Mouse (Mus musculus) CD8-positive naive resting alpha-beta T cell, adult 2 months (primary cell): ENCODE measurements around the gene Foxf1.

ENCODE experiments used
- DNase-seq, 2 experiments: peaks; one replicate each; pipeline ENCODE4 v3.0.0; 2022; ENCODE audit warnings: low read depth in 2 of 2, low spot score in 2 of 2

The Foxf1 gene

DNA sequence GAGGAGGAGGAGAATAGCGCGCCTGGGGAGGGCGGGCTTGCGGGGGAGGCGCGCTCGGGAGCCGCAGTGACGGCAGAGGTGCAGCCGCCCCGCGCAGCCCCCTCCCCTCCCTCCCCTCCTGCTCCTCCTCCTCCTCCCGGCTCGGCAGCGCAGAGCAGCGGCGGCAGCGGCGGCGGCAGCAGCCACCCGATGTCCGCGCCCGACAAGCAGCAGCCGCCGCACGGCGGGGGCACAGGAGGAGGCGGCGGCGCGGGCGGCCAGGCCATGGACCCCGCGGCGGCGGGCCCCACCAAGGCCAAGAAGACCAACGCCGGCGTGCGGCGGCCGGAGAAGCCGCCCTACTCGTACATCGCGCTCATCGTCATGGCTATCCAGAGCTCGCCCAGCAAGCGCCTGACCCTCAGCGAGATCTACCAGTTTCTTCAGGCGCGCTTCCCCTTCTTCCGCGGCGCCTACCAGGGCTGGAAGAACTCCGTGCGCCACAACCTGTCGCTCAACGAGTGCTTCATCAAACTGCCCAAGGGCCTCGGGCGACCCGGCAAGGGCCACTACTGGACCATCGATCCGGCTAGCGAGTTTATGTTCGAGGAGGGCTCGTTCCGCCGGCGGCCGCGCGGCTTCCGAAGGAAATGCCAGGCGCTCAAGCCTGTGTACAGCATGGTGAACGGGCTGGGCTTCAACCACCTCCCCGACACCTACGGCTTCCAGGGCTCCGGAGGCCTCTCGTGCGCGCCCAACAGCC, at the start of gene Foxf1:
Gene Foxf1, plus strand, starts transcription at position 177 of the 742 bp plus-strand sequence.
- DNase-seq = no peak

DNA sequence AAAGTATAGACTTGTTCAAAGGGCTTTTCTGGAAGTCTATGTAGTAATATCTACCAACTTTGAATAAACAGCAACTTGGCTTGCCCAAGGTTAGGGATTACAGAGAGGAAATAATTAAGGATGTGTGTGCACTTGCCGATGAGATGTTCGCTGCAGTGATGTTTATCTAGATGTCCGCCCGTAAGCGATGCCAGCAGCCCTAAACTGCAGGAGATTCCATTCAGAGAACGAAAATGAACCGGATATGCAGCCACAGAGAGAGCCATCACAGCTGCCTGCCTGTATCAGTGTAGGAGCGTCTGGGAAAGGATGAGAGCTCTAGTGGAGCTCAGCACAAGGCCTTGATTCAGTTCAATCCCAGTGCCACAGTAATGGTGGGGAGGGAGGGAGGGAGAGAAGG, 48.6 kb upstream of the Foxf1 start:
- no peak for DNase-seq

DNA sequence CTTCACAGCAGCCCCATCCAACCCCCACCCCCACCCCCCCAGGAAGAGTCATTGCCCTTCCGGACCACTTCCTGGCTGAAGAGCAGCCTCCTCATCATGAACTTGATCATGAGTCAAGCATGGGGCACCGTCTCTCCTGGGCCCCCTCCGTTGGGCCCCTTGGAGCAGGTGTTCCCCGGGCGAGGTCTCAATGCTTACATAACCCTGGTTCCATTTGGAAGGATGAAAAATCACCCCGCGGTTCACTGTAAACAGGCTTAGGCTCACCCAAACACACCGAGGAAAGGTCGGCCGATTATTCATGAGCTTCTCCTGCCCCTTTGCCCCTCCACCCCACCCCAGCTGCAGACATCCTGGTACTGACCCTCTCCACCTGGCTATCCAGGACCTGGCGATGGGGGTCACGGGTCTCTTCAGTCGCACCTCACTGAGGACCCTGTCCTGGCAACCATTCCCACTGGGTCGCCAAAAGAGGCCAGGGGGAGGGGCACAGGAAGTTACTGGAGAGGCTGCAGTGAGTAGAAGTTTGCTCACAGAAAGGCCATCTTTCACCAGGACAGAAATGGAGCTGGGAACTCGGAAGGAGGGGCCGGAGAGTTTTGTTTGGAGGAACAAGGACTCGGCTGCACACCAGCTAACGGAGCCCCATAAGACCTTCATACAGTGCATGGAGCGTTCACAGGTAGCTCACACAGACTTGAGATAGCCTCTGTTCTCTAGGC, 40.3 kb upstream of the Foxf1 start:
- DNase-seq = no peak

DNA sequence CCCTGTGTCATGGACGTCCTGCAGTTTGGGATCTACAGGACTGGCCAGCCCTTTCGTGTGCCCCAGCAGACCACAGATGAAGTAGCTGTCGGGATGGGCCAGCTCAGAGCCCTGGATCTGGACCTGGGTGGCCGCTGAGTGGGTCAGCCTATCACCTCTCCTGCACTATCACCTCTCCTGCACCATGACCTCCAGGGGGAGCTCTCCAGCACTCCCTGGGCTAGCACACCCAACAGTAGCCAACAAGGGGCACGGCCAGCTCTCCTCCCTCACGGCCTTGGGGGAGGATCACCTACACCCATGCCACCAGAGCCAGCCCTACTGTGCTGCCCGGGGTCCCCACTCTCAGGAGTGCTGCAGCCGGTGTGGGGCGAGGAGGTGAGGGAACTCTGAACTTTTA, 36.7 kb upstream of the Foxf1 start:
- no peak for DNase-seq

DNA sequence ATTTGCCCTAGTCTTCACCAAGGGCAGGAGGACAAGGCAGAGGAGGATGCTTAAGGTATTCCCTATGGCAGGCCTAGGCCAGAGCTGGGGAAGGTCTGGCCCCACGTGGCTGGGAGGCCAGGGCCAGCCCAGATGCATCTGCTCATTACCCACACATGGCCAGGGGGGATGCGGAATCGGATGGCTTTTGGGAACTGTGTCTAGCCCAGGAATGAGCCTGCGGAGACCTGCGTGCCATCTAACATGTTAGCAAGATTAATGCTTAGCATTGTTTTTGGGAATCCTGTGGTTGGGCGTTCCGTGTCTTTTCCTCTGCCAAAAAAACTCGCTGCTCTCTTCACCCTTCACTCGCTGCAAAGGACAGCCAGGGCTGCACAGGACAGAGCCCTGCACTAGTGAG, 26.1 kb upstream of the Foxf1 start:
- no peak for DNase-seq

DNA sequence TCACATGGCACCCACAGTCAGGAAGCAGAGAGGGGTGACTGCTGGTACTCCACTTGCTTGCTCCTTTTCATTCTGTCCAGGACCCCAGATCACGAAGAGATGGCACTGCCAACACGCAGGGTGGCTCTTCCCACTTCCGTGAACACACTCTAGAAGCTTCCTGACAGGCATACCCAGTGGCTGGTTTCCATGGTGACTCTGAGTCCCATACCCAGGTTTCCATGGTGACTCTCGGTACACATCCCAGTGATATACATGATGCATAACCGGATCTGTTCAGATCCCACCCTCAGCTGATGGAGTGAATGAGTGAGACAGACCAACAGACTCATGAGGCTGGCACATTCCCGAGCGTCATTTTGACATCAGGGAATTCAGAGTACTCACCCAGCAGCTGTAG, 25.1 kb upstream of the Foxf1 start:
- DNase-seq = no peak

DNA sequence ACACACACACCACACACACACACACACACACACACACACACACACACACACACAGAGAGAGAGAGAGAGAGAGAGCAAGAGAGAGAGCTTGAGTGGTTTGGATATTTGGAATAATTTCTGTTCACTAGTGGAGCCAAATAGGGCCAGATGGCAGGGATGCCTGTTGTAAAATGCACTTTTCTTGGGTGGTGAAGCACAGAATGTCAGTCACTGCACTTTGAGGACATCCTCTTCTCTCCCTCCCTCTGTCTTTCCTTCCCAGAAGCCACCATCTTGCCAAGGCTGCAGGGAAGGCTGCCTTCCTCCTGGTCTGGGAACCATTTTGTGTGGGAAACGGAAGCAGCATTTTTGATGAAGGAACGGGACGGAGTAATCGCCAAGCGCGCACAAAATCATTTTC, 21.7 kb upstream of the Foxf1 start:
- no peak for DNase-seq

DNA sequence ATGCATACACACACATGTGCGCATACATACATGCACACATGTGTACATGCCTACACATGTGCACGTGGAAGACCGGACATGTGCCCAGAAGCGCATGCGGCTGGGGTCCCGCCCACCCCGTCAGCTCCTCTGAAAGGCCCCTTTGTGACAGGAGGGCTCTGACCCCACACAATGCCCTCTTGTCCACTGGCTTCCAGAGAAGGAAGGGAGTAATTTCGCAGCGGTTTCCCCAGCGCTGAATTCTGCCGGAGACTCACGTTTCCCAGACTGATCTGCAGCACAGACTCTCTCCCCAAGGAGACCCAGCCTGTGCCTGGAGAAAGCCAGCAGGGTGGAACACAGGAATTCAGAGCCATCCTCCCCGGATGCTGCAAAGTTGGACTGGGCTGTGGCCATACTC, 20.5 kb upstream of the Foxf1 start:
- DNase-seq = no peak

DNA sequence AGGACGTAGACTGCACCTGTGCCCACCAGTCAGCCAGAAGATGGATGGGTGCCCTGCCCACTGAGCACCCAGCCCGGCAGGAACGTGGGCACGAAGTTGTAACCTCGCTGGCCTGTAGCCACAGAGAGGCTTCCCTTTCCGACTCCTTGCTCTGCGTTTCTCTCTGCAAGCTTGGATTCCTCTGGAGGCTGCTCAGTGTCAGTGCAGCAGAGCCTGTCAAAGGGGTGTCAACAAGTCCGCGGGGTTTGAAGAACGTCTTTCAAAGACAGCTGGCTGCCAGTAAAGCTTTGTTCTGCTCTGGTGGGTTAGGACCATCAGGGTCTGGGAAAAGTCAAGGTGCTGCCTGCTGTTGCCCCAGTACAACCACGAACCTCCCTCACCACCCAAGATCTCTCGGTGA, 12.7 kb upstream of the Foxf1 start:
- no peak for DNase-seq

DNA sequence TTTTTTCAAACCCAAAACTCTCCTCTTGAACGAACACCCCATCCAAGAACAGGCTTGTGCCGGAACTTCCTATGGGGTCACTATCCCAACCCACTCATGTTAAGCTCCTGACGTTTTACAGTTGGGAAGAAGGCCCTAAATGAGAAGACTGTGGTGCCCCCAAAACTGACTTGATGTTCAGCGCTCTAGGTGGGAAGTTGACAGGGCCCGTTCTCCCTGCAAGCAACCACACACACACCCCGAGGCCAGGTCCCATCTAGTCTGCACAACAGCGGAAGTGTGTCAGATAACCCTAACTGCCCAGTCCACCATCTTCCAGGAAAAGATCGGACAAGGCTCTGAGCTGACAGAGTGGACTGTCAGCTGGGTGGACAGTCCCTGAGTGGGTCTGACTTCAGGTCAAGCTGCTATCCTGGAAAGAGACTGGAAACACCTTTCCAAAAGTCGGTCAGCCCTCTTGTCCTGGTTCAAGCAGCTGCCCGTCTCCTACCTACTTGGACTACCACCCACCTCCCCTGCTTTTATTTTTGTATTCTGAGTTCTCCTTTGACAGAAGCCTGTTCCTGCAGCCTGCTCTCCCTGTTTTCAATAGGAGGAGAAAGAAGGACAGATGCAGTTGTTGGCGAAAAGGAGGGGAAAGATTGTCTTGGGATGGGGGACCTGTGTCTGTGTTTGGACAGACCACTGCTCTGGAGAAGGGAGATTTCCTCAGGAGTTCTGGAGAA, 11.6 kb upstream of the Foxf1 start:
- no peak for DNase-seq

DNA sequence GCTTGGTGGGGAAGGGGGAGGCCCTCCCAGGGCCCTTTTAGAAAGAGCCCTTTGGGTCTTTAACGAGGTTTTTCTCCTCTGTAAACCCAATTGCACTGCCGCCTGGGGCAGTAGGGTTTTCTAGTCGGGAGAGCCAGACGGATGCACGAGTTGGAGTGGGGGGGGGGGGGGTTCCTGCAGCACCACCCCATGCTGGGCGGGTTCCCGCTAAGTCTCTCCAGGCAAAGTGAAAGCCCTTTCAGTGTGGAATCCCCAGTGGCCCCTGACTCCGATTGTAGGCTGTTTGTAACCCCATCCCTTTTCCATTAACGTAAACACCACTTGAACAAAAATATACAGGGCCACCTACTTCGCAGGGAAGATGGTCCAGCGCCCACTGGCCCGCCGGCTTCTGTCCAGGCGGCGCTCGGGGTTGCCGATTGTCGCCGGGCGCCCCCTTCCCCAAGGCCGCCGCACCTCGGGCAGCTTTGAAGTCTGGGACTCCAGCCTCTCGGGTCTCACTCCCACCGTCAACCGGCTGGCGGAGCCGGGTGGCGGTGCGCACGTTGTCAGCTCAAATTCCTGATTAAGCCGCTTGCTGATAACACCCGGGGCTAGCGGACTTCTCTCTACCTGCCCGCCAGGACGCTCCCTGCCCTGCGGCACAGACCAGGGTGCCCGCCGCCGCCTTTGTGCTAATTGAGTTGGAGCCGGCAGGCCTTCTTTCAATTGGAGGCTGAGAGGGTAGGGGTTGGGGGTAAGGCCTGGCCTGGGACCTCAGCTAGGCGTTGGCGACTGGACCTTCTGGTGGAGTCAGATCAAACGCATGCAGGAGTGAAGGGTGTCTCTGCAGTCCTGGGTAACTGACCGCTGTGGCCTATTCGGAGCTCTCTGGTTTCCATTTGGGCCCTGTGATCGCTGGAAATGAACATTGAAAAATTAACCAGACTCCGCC, 10.7 kb upstream of the Foxf1 start:
- no peak for DNase-seq

DNA sequence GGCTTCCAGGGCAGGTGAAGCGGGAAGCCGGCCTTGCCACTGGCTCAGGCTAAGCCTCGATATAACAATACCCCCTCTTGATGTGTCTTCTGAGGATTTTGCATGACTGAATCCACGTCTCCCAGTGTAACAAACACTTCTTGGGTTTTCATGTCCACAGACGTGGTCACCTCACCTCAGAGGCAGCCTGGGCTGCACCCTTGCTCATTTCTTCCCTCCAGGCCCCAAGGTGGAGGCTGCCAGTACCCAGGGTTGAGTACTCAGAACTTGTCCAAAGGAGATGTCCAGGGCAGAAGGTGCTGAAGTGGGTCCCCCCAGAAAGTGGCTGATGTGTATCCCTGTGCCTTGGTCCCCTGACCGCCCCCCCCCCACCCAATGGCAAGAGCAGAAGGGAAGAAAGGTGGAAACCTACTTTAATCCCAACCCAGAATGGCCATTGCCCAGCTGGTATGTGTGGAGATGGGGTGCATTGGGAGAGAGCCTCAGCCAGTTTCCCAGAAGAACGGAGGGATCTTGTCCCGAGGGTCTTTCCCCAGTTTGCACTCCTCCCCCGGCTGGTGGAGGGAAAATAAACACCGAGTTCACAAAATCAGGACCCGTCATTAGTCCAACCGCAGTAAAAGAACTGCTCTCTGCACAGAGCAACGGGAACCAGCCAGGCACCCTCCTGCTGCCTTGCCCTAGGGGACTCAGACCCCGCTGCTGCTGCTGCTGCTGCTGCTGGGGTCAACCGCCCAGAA, 9.9 kb upstream of the Foxf1 start:
- no peak for DNase-seq

DNA sequence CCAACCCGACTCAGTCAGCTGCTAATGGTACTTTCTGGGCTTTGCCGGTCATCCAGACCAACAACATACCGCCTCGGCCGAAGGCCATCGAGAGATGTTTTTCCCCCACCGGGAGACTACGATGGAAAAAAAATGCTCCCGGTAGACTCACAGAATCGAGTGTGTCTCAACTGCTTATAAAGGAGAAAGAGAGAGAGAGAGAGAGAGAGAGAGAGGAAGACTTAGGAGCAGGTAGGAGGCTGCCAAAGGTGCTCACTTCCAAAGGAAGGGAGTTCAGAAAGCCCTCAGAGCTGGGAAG, 9.4 kb upstream of the Foxf1 start:
- DNase-seq = no peak

DNA sequence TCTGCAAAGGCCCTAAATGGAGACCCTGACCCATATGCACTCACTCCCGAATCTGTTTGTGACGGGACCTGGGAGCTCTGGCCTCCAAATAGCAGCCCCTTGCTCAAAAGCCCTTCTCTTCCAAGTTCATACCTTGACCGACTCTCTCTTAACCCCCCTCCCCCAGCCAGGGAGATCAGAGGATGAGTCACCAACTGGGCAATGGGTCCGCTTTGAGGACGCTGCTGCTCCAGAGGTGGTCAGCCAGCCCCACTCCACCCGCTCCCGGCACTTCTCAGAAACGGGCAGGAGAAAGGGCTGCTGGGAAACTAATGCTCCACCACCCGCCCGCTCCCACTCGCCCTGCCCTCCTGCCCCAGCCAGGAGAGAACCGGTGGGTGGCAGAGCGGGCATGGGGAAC, 8.2 kb upstream of the Foxf1 start:
- DNase-seq = no peak

DNA sequence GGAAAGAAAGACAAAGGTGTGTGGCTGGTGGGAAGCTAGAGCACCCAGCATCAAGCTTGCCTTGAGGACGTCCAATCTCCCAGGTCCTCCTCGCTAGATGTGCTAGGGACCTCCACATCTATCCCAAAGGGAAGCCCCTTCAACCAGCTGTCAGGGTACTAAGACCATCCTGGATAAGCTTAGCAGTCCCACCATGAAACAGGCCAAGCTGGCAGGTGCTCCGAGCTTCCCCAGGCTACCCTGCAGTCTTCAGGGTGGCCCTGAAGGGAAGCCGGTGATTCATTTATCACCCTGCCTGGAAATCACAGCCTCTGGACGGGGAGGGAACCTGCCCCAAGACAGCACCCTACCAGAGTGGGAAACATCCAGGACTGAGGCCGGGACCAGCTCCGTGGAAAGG, 7.6 kb upstream of the Foxf1 start:
- DNase-seq = no peak

DNA sequence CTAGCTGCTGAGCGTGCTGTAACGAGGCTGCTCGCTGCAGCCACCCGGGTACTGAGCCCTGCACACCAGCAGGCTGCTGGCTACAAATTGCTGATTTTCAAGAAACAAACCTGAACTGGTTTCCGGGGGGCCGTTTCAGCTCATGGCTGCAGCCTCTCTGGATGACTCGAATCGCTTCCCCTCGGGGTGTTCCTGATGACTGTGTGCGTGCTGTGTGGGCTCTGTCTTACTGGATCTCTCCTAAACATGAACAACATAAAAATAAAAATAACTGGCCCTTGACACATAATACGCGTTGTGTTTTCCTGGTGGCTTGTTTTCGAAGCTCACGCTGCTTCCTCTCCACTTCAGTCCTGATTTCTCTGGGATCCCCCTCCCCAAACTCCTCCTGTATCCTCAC, 5.5 kb upstream of the Foxf1 start:
- no peak for DNase-seq

DNA sequence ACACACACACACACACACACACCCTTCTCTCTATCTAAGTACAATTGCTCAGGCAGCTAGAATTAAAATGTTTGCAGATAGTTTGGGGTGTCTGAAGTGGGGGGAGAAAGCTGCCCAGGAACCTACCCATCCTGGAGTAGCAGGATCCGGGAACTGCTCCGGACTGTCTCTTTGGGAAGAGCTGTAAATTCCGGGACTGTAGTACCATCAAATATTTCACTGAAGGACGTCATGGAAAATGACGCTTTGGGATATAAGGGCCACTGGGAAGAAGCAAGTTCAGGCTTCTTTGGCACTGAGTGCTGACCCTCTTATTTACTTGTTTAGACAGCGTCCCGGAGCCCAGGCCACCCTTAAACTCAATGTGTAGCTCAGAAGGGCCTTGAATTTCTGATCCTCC, 5.0 kb upstream of the Foxf1 start:
- DNase-seq = no peak

DNA sequence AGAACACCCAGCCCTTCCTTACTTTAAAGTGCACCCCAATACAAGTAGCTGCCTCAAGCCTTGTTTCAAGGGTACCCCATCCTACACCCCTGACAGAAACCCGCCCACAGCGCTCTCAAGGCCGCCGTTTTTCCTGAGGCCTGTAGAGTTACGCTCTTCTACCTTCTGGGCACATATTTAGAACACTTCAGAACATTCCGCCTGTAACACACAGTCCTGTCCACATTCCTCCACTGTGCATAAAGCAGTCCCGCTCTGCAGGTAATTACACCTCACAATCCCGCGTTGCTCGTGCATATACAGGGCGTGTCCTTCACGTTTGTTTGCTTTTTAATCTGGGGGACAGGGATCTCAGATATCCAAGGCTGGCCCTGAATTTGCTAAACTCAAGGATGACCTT, 4.2 kb upstream of the Foxf1 start:
- no peak for DNase-seq

DNA sequence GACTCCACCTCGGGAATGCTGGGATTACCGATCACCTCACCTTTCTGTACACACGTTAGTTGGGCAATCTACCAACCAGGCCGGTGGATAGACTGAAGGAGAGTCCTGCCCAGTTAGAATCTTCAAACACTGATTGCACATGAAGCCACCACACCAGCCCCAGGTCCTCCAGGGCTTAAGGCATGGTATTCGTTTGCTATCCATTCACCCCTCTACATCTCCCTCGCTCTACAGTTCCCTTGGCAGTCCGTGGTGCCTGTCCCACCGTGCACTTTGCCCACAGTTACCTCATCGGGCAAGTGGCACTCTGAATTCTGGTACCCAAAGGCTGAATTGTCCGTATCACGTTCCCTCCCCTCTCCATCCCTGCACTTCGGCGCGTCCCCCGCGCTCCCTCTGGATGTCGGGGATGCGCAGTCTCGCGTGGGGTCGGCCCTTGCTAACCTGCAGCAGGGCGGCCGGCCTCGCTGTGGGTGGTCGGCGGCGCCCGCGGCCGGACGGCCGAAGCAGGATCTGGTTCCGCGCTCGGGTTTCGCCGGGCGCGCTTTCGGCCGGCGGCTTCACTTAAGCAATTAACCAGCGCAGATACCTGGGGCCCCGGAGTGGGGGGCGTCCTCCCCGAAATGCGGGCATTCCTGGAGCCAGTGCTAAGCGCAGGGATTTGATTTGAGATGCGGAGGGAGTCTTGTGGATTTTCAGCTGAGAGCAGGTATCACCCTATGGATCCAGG, 3.7 kb upstream of the Foxf1 start:
- no peak for DNase-seq

DNA sequence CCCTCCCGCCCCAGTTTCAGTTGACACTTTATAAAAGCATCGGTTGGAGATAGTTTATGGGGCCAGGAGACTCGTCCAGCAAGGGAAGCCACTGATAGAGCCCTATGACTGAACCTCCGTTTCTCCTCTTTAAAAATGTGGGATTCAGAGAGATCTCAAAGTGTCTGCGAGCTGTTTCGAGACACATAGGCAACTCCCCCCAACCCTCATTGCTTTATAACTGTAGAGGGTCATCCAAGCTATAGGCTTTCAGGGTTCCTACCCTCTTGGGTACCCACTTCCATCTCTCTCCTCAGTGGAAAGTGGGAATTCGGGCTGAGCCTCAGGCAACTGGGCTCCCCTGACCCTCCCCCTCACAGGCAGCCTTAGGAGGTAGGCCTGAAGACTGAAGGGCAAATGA, 2.8 kb upstream of the Foxf1 start:
- no peak for DNase-seq
